In the genomic region with DNA sequence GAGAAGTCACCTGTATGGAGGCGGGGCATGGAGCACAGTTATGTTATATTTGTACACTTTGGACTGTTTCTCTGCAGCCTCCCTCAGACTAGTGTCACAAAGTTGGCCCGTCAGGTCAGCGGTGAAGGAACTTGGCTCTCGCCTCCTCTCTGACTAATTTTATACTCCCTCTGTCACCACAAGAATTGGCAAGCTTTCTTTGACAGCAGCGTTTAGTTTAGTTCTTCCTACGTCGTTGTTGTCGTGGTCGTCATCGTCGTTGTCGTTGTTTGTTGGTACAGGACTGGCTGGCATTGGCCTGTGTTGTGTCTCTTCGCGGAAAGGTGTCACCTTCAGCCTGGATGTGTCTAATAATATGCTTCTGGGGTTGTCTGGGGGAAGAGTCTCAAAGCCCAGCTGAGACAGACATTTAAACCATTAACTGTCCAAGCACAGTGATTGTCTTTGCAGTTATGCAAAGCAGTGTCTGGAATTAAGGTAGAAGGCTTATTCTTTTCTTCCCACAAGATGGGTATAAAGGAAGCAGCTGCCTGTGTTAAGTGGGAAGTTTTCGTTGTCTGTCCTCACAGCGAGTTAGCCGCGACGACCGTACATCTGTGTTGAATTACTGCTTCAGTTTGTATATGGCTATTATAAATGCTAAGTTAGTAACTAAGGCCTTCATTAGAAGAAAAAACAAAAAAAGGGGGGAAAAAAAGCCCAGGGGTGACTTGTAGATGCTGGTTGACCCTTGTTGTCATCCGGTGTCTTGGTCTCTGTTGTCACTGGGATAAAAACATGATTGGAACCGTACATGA, we compare ENCODE assay signal across 11 mouse cellular contexts. TPM values are rescaled to one million over a fixed set of nuclear protein-coding genes. Genes with fewer than 3 reads are reported as not detected.
DNase-seq lines count a peak whose midpoint lies in the region; ATAC-seq lines count a peak whose summit lies in the region.
"Had no signal": no experiment of that assay in that cellular context is flagged by ENCODE, and none has a peak within 500 bp of the region (broad histone marks: within the 10 kb centered on the region; RNA-seq: fewer than 3 reads in every experiment).

No protein-coding gene starts in this region.

- H3K27me3 ChIP-seq in heart, embryonic 10.5 days (ENCODE audit: insufficient read depth, poor library complexity, severe bottlenecking): no peaks in the 10 kb centered on the region
- no peaks in the 10 kb centered on the region for H3K27me3 ChIP-seq in embryonic facial prominence, embryonic 15.5 days
- H3K27me3 ChIP-seq in limb, embryonic 11.5 days (ENCODE audit: control insufficient read depth, insufficient read depth, low read length): no peaks in the 10 kb centered on the region
- no peaks in the 10 kb centered on the region for H3K27me3 ChIP-seq in intestine, embryonic 15.5 days (replicated peaks)
- H3K27me3 ChIP-seq: midbrain, embryonic 13.5 days had no signal

- peak; percentile 62 for DNase-seq in adrenal gland, adult 2 months
- DNase-seq in adrenal gland, adult 18-20 months (ENCODE audit: low spot score in 2 of 2): no peak
- DNase-seq in heart, adult 8-10 months (ENCODE audit: low spot score): peak; percentile 48
- no peak for DNase-seq in heart, embryonic 10.5 days (ENCODE audit: low spot score)
- DNase-seq in limb, embryonic 11.5 days (ENCODE audit: low spot score): peak; percentile 38
- no peak for DNase-seq in right cerebral cortex, postnatal 10 days (ENCODE audit: low spot score in 2 of 2)
- DNase-seq: cerebellum, adult 8-10 months; kidney, postnatal 14 days had no signal

- H3K4me1 ChIP-seq in heart, embryonic 10.5 days: peaks cover 38% of the 10 kb centered on the region
- peaks cover 51% of the 10 kb centered on the region for H3K4me1 ChIP-seq in embryonic facial prominence, embryonic 15.5 days
- peaks cover 29% of the 10 kb centered on the region for H3K4me1 ChIP-seq in limb, embryonic 11.5 days (ENCODE audit: control insufficient read depth, insufficient read depth, low read length)
- H3K4me1 ChIP-seq in intestine, embryonic 15.5 days (replicated peaks): no peaks in the 10 kb centered on the region

- H3K4me2 ChIP-seq in embryonic facial prominence, embryonic 15.5 days (replicated peaks): no peak overlapping the region
- H3K4me2 ChIP-seq in limb, embryonic 11.5 days (ENCODE audit: low read depth, severe bottlenecking): no peak overlapping the region
- no peak overlapping the region for H3K4me2 ChIP-seq in intestine, embryonic 15.5 days (replicated peaks)
- H3K4me2 ChIP-seq: midbrain, embryonic 13.5 days had no signal

- peaks cover 48% of the 10 kb centered on the region for H3K36me3 ChIP-seq in heart, embryonic 10.5 days
- peaks cover 9% of the 10 kb centered on the region; the same call in 1 of the 2 replicates for H3K36me3 ChIP-seq in embryonic facial prominence, embryonic 15.5 days
- H3K36me3 ChIP-seq in limb, embryonic 11.5 days (ENCODE audit: control insufficient read depth, insufficient read depth, low read length): peaks cover 11% of the 10 kb centered on the region
- H3K36me3 ChIP-seq in intestine, embryonic 15.5 days: 0 out of 2 replicates have a peak, but pooled peaks cover 13% of the 10 kb centered on the region

- no peak; the same call in 1 of the 2 replicates for ATAC-seq in embryonic facial prominence, embryonic 15.5 days (ENCODE audit: insufficient number of reproducible peaks, low FRiP score, low TSS enrichment, low read depth)
- no peak for ATAC-seq in limb, embryonic 11.5 days (ENCODE audit: insufficient number of reproducible peaks, low FRiP score, low TSS enrichment, low read depth)
- ATAC-seq in intestine, embryonic 15.5 days: no peak
- ATAC-seq: midbrain, embryonic 13.5 days had no signal

- H3K4me3 ChIP-seq in heart, embryonic 10.5 days: no peak overlapping the region
- H3K4me3 ChIP-seq in embryonic facial prominence, embryonic 15.5 days (replicated peaks): no peak overlapping the region
- H3K4me3 ChIP-seq in limb, embryonic 11.5 days (ENCODE audit: low read depth, low read length): no peak overlapping the region
- H3K4me3 ChIP-seq in intestine, embryonic 15.5 days (replicated peaks): no peak overlapping the region
- H3K4me3 ChIP-seq: midbrain, embryonic 13.5 days had no signal

- 78% methylated on average over 22 of the region's 22 CpGs for WGBS in heart, embryonic 10.5 days
- 41% methylated on average over 22 of the region's 22 CpGs for WGBS in embryonic facial prominence, embryonic 15.5 days
- 64% methylated on average over 22 of the region's 22 CpGs for WGBS in limb, embryonic 11.5 days
- WGBS in intestine, embryonic 15.5 days: 87% methylated on average over 22 of the region's 22 CpGs

- no peak overlapping the region for H3K9ac ChIP-seq in embryonic facial prominence, embryonic 15.5 days
- no peak overlapping the region for H3K9ac ChIP-seq in limb, embryonic 11.5 days (ENCODE audit: low read length)
- H3K9ac ChIP-seq in intestine, embryonic 15.5 days: no peak overlapping the region
- H3K9ac ChIP-seq: midbrain, embryonic 13.5 days had no signal

- H3K9me3 ChIP-seq in heart, embryonic 10.5 days: no peaks in the 10 kb centered on the region
- H3K9me3 ChIP-seq in embryonic facial prominence, embryonic 15.5 days (replicated peaks): no peaks in the 10 kb centered on the region
- H3K9me3 ChIP-seq in limb, embryonic 11.5 days (ENCODE audit: control insufficient read depth, low read length): no peaks in the 10 kb centered on the region
- no peaks in the 10 kb centered on the region for H3K9me3 ChIP-seq in intestine, embryonic 15.5 days
- H3K9me3 ChIP-seq: midbrain, embryonic 13.5 days had no signal

- no peak overlapping the region for H3K27ac ChIP-seq in heart, embryonic 10.5 days
- H3K27ac ChIP-seq in embryonic facial prominence, embryonic 15.5 days (replicated peaks): 0 out of 2 replicates have a peak overlapping the region, but pooled peaks have one; percentile 29
- no peak overlapping the region; the same call in 1 of the 2 replicates for H3K27ac ChIP-seq in limb, embryonic 11.5 days (replicated peaks; ENCODE audit: low read depth, low read length)
- H3K27ac ChIP-seq in intestine, embryonic 15.5 days: no peak overlapping the region
- H3K27ac ChIP-seq: midbrain, embryonic 13.5 days had no signal

RNA-seq across cellular contexts. Expression of a gene that starts 11.8 kb away (rescaled TPM):
- 10 to 100 TPM; 18.1 to 36.7 TPM for total RNA-seq in adrenal gland, adult 2 months (2021)
- polyA plus RNA-seq in adrenal gland, adult 2 months (2012; rRNA removed): 16.6 and 21.5 TPM in 2 replicates
- total RNA-seq in adrenal gland, adult 18-20 months (2021): 10 to 100 TPM; 10.7 to 23.0 TPM
- 10 to 100 TPM in 2 of 4 experiments, 1 to 10 TPM in 2; 7.6 to 16.4 (median 11.3) TPM for total RNA-seq in heart, adult 8-10 months (2022)
- 16.9 and 17.4 TPM in 2 replicates for polyA plus RNA-seq in heart, embryonic 10.5 days (2016; fragmentation: Nextera tagmentation; extraction: Ambion mirVana)
- polyA plus RNA-seq in embryonic facial prominence, embryonic 15.5 days (2015; fragmentation: Nextera tagmentation; extraction: Ambion mirVana): 17.3 and 17.4 TPM in 2 replicates
- polyA plus RNA-seq in limb, embryonic 11.5 days (2014; fragmentation: Nextera tagmentation; extraction: Ambion mirVana): 21.6 and 23.4 TPM in 2 replicates
- 12.8 and 13.1 TPM in 2 replicates for polyA plus RNA-seq in intestine, embryonic 15.5 days (2015; fragmentation: Nextera tagmentation; extraction: Ambion mirVana)

Comparison
In these comparisons a context has a peak if more than half of its experiments do, and no peak if none do; other contexts are left out.
1. DNase-seq: peak in adrenal gland, adult 2 months (single experiment), heart, adult 8-10 months (single experiment) and limb, embryonic 11.5 days (single experiment); none in adrenal gland, adult 18-20 months (0 of 2), heart, embryonic 10.5 days (single experiment) and right cerebral cortex, postnatal 10 days (0 of 2).